Mouse (Mus musculus) erythroid progenitor cell, adult 5-6 weeks (primary cell): Measurements from ENCODE around the gene Fam131a. TPM values are rescaled to one million over a fixed set of nuclear protein-coding genes. Genes with fewer than 3 reads are reported as not detected.

Experiments used
- ATAC-seq: replicated peaks from 2 replicates; pipeline ENCODE4 v1.8.0; 2016; ENCODE audit warnings: moderate number of reproducible peaks, mild to moderate bottlenecking, moderate TSS enrichment, inconsistent platforms; ENCODE audit not compliant: poor library complexity, low FRiP score, severe bottlenecking
- total RNA-seq, 2 experiments: library from RNA; stranded (forward) in 1 of 2; stranded (reverse) in 1 of 2; fragments of 150-400 nt in 1 of 2; fragments of 186-747, 209-891 nt in 1 of 2; gene quantifications; 2 replicates each; pipeline versions ENCODE4 v1.2.3 to v1.2.4; 2015 to 2017; ENCODE audit warnings: low replicate concordance in 2 of 2

Gene Fam131a
- total RNA-seq, 2 experiments from 2014 or later: not detected

- ATAC-seq: no peak
These were observed 1.7 kb downstream of the Fam131a start for GRCm38 (mm10) chr16:20694781-20695180.

DNA sequence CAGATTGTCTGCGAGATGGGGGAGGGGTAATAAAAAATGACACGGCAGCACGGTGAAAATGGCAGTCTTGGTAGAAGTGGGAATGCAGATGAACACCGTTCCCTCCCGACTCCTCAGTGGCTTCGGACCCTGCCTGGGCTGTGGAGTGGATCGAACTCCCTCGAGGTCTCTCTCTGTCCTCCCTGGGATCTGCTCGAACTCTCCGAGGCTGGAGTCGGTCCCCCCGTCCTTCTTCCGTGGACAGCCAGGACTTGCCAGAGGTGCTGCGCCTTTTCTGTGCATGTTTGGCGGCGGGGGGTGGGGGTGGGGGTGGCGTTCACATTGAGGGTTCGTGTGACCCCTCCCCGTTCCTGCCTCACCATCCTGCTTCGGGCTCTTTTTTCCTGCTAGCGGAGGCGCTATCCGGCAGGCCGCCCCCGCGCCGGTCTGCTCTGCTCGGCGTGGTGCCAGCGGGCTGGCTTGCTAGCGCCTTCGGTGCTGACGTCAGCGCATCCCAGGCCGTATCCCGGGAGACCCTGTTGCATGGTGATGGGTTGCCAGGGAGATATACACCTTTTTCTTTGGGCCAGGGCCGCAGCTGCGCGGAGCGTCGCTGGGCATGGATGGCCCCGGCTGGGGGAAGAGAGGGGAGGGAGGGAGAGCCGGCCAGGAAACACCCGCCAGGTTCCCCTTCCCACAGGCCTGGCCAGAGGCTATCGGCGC is 2.7 kb downstream of the Fam131a start:
- no peak for ATAC-seq

GRCm38 (mm10) chr16:20699266-20699665 is 6.2 kb downstream of the Fam131a start:
- no peak for ATAC-seq

DNA sequence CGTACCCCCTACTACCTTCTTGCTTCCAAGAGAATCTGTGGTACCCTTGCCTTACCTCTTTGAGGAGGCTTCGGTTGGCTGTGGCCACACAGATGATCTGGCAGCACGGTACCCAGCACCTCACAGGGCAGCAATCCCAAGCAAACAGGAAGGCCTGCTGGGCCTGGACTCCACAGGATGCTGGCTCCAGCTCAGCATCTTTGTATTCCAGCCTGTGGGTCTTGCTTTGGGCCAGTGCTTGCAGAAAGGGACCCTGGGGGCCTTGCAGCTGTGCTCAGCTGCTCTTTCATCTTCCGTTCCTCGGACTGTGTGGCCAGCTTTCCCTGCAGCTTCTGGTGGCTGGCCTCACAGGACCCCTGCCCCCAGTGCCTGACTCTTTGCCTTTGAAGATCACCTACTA is 7.0 kb downstream of the Fam131a start:
- ATAC-seq: no peak

DNA sequence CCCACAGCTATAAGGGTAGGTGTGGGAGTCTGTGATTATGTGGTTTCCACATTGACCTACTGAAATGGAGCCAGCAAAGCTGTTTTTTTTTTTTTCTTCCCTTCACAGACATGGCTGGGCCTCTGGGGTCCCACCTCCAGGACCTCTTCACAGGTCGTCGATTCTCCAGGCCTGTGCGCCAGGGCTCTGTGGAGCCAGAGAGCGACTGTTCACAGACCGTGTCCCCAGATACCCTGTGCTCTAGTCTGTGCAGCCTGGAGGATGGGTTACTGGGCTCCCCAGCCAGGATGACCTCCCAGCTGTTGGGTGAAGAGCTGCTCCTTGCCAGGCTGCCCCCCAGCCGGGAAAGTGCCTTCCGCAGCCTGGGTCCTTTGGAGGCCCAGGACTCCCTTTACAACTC is 8.3 kb downstream of the Fam131a start:
- ATAC-seq: no peak

DNA sequence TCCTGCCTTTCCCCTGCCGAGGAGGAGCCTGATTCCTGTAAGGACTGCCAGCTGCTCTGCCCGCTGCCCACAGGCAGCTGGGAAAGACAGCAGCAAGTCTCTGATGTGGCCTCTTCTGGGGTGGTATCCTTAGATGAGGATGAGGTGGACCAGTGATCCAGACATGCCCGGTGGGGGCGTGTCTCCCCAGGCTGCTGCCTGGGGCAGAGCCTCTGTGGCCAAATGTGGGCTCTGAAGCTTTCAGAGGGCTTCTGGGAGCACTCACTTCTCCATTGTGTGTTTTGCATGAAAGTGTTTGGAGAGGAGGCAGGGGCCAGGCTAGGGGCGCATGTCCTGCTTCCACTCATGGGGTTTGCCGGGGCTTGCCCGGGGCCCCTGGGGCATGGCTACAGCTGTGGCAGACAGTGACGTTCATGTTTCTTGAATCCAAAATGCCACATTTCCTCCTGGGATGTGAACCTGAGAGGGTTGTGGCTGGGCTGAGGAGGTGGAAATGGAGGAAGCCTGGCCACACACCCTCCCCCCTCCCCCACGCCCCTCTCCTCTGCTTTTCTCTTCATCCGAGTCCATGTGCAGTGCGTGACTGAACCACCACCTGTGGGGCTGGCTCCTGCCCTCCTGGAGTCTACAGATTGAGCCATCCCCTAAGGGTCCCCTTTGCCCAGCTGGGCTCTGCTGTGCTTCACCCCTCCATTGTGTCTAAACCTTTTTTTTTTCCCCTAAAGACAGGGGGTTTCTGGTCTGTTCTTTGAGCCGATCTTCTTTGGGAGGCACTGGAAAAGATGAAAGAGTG is 8.9 kb downstream of the Fam131a start:
- ATAC-seq: no peak

- peak; percentile 66 for ATAC-seq
These were observed 9.5 kb downstream of the Fam131a start for GRCm38 (mm10) chr16:20702522-20702893.

DNA sequence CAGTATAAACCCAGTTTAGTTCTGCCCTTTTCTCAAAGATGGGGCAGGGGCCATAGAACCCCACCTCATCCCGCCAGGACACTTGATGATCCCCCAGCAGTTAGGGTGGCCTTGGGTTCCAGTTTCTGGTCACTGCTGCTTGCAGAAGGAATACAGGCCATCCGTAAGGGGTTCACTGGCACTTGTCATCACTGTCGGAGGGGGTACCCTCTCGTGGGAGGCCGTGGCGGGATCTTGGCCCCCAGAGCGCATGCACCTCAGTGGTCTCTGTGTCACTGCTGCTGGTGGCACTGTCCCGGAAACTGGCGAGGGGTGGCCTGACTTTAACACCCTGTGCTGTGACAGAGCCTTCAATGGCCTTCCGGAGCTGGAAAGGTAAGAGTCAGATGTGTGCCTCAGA is 10.0 kb downstream of the Fam131a start:
- no peak for ATAC-seq

DNA sequence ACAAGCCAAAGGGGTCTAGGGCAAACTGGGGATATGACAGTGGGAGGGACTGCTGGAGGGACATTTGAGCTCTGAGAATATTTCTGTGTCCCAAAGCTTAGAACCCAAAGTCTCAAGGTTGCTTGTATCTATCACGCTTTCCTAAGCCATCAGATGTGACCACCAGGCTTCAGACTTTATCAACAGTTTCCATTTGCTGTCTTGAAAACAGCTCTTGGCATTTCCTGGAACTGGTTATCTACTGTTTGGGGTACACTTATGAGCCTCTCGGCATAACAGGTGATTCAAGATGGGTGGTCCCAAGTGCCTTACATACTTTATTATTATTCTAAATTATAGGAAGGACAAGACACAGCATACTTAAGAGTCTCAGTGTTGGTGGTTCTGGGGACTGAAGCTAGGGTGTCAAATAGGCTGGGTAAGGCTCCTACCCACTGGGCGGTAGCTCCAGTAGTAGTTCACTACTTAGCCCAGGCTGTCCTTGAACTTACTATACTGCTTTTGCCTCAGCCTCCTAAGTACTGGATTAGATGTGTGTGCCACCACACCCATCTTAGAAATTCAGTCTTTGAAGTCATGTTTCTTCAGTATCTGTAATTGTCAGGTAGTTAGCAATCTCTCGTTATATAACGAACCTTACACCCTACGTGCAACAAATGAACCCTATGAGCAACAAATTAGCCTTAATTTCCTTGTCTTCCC is 10.8 kb downstream of the Fam131a start:
- no peak; the same call in 1 of the 2 replicates for ATAC-seq

DNA sequence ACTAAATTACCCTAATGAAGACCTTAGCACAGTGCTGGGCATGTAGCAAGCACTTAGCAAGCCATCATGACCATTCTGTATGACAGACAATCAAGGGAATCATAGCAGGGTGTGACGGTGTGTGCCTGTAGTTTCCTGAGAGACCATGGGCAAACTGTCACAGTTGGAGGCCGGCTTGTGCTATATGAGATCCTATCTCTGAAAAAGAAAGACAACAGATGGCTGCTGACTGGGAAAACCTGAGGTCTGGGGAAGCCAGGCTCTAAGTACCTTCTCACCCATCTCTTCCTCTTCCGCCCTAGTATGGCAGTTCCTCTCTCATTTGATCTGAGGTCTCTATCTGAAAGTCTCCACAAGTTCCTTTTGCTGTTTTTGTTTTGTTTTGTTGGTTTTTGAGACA is 12.7 kb downstream of the Fam131a start:
- no peak for ATAC-seq

- ATAC-seq: no peak
These were observed 13.5 kb downstream of the Fam131a start for GRCm38 (mm10) chr16:20706407-20707055.

- no peak for ATAC-seq
These were observed 15.3 kb downstream of the Fam131a start for GRCm38 (mm10) chr16:20708220-20708938.

DNA sequence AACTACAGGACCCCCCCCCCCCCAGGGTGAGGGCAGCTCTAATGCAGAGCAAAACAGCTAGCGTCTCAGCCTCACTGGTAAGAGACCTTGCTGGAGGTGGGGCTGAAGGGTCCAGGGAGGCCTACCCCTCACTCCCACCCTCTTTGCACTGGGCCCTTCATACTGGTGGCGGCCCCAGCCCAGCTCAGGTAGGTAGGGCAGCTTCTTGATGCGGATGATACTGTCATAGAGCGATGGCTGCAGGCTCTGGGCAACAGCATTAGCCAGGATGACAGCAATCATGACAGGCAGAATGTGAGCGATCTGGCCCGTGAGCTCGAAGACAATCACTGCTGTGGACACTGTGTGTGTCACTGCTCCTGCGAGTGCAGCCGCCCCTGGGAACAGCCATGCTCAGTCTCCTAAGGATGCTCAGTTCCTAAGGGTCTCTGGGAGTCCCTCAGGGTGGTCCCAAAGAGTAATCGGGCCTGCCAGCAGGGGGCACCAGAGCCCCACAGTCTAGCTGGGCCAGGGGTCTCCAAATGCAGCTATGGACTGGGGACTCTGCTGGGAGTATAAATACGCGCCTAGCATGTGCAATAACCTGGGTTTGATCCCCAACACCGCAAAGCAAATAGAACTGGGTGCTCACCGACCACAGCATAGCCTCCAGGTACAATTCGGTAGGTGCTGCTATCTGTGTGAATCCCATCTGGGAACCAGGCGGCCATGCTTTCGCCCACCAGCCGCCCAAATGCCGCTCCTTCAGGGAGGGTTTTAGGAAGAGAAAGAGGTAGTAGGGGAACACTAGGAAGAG is 16.1 kb downstream of the Fam131a start:
- ATAC-seq: no peak

GRCm38 (mm10) chr16:20710370-20710769 is 17.3 kb downstream of the Fam131a start:
- ATAC-seq: no peak

GRCm38 (mm10) chr16:20710810-20711209 is 17.8 kb downstream of the Fam131a start:
- no peak for ATAC-seq

- ATAC-seq: no peak
These were observed 19.1 kb downstream of the Fam131a start for GRCm38 (mm10) chr16:20712190-20712589.

DNA sequence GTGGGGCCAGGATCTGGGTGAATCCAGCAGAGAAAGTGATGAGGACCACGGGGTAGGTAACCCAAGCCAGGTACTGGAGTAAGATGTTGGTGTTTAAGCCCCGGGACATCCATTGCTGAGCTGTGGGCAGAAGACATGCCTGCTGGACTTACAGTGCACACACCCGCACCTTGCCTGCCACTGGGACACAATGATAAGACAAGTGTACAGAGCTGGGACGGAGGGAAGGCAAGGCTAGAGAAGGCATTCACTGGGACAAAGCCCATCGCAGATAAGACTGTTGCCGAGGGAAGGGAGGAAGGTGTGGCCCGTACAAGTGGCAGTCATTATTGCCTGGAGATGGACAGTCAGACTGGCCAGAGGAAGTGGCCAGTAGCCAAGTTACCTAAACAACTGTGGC is 19.8 kb downstream of the Fam131a start:
- ATAC-seq: peak; percentile 50

- no peak for ATAC-seq
These were observed 21.5 kb downstream of the Fam131a start for GRCm38 (mm10) chr16:20714307-20715080.
